Mouse (Mus musculus) CH12.LX (cell line): ENCODE data around the gene Tulp2. TPM values are rescaled to one million over a fixed set of nuclear protein-coding genes. Genes with fewer than 3 reads are reported as not detected.

Source experiments
- DNase-seq: peaks from one replicate; pipeline ENCODE4 v3.0.0-alpha.2; 2013; ENCODE audit errors: extremely low read depth
- H3K27ac ChIP-seq: 2 replicates; pipeline ENCODE4 v1.5.1; 2012; ENCODE audit warnings: low read depth, mild to moderate bottlenecking, control low read depth, moderate library complexity; ENCODE audit not compliant: insufficient read depth
- H3K27me3 ChIP-seq: replicated peaks from 2 replicates; pipeline ENCODE3; 2012; ENCODE audit warnings: inconsistent platforms
- H3K36me3 ChIP-seq, 2 experiments: replicated peaks in 1 of 2; 2 replicates each; pipeline versions ENCODE3 to v1.6.1; 2012; ENCODE audit warnings: inconsistent platforms in 1 of 2, low read length in 1 of 2, mild to moderate bottlenecking in 1 of 2, mixed read lengths in 1 of 2, moderate library complexity in 1 of 2; ENCODE audit not compliant: control insufficient read depth in 1 of 2, insufficient read depth in 1 of 2
- H3K4me1 ChIP-seq, 2 experiments: 2 replicates each; pipeline ENCODE4 v1.6.1; 2012; ENCODE audit warnings: inconsistent platforms in 1 of 2, moderate library complexity in 1 of 2; ENCODE audit not compliant: insufficient read depth in 2 of 2, control insufficient read depth in 1 of 2
- H3K4me2 ChIP-seq: 2 replicates; pipeline ENCODE4 v1.6.1; 2012; ENCODE audit warnings: low read depth, mild to moderate bottlenecking, control low read depth; ENCODE audit not compliant: poor library complexity, insufficient read depth, severe bottlenecking
- H3K4me3 ChIP-seq, 3 experiments: fragments of 150-350 bp in 1 of 3; sonication (generic) in 1 of 3; replicated peaks in 1 of 3; 2 replicates each; pipeline versions ENCODE3 to v1.5.1; 2011 to 2012; ENCODE audit warnings: low read depth in 2 of 3, low read length in 2 of 3, mild to moderate bottlenecking in 2 of 3, moderate library complexity in 2 of 3, control low read depth in 1 of 3, improper control_type of control experiment in 1 of 3, inconsistent platforms in 1 of 3, mixed read lengths in 1 of 3; ENCODE audit not compliant: poor library complexity in 1 of 3
- H3K79me2 ChIP-seq: replicated peaks from 2 replicates; pipeline ENCODE4 v1.6.1; 2012; ENCODE audit warnings: mild to moderate bottlenecking, moderate library complexity; ENCODE audit not compliant: control insufficient read depth, poor library complexity, insufficient read depth, severe bottlenecking; ENCODE audit errors: extremely low read depth
- H3K9ac ChIP-seq: 2 replicates; pipeline ENCODE4 v1.6.1; 2012; ENCODE audit warnings: low read depth, mild to moderate bottlenecking, control low read depth, moderate library complexity; ENCODE audit not compliant: insufficient read depth
- H3K9me3 ChIP-seq: replicated peaks from 2 replicates; pipeline ENCODE3; 2012; ENCODE audit warnings: low read length, inconsistent platforms, mixed read lengths
- CHD1 ChIP-seq: IDR thresholded peaks from 2 replicates; pipeline ENCODE4 v1.6.1; 2012; ENCODE audit warnings: low read depth, low read length, improper control_type of control experiment, inconsistent platforms
- CHD2 ChIP-seq: IDR thresholded peaks from 2 replicates; pipeline ENCODE4 v1.6.1; 2011; ENCODE audit warnings: low read length, improper control_type of control experiment
- CTCF ChIP-seq, 2 experiments: IDR thresholded peaks in 1 of 2; conservative IDR thresholded peaks in 1 of 2; 2 replicates each; pipeline ENCODE4 v1.5.1; 2011 to 2012; ENCODE audit warnings: low read depth in 2 of 2, low read length in 2 of 2, improper control_type of control experiment in 1 of 2, inconsistent platforms in 1 of 2, mild to moderate bottlenecking in 1 of 2, moderate library complexity in 1 of 2
- E2F4 ChIP-seq: IDR thresholded peaks from 2 replicates; pipeline ENCODE4 v1.6.1; 2011; ENCODE audit warnings: low read depth, low read length, improper control_type of control experiment; ENCODE audit not compliant: insufficient replicate concordance
- EP300 ChIP-seq: IDR thresholded peaks from 2 replicates; pipeline ENCODE4 v1.6.1; 2011; ENCODE audit warnings: low read length, improper control_type of control experiment
- GABPA ChIP-seq: IDR thresholded peaks from 2 replicates; pipeline ENCODE4 v1.6.1; 2012; ENCODE audit warnings: low read depth, low read length, improper control_type of control experiment, inconsistent platforms; ENCODE audit not compliant: insufficient replicate concordance
- IRF4 ChIP-seq: IDR thresholded peaks from 2 replicates; pipeline ENCODE4 v1.6.1; 2014; ENCODE audit warnings: low read depth, mild to moderate bottlenecking, inconsistent platforms, low read length, improper control_type of control experiment
- JUN ChIP-seq: IDR thresholded peaks from 2 replicates; pipeline ENCODE4 v1.6.1; 2011; ENCODE audit warnings: low read depth, mild to moderate bottlenecking, low read length, improper control_type of control experiment, moderate library complexity; ENCODE audit not compliant: insufficient read depth
- KAT2A ChIP-seq: IDR thresholded peaks from 2 replicates; pipeline ENCODE4 v1.6.1; 2012; ENCODE audit warnings: low read length, improper control_type of control experiment, inconsistent platforms; ENCODE audit not compliant: insufficient replicate concordance
- MAFK ChIP-seq: IDR thresholded peaks from 2 replicates; pipeline ENCODE4 v1.6.1; 2011; ENCODE audit warnings: low read length, improper control_type of control experiment; ENCODE audit not compliant: insufficient replicate concordance
- MAX ChIP-seq: IDR thresholded peaks from 2 replicates; pipeline ENCODE4 v1.6.1; 2011; ENCODE audit warnings: low read length, improper control_type of control experiment
- MEF2A ChIP-seq: IDR thresholded peaks from 2 replicates; pipeline ENCODE4 v1.6.1; 2014; ENCODE audit warnings: low read depth, mild to moderate bottlenecking, inconsistent platforms, low read length, improper control_type of control experiment, borderline replicate concordance
- MYC ChIP-seq: IDR thresholded peaks from 2 replicates; pipeline ENCODE4 v1.6.1; 2011; ENCODE audit warnings: low read depth, mild to moderate bottlenecking, improper control_type of control experiment, low read length
- NELFE ChIP-seq: IDR thresholded peaks from 2 replicates; pipeline ENCODE4 v1.6.1; 2011; ENCODE audit warnings: low read depth, low read length, improper control_type of control experiment
- NRF1 ChIP-seq: IDR thresholded peaks from 2 replicates; pipeline ENCODE4 v1.6.1; 2014; ENCODE audit warnings: low read depth, mild to moderate bottlenecking, inconsistent platforms, low read length, improper control_type of control experiment, moderate library complexity
- POLR2A ChIP-seq: IDR thresholded peaks from 2 replicates; pipeline ENCODE4 v1.6.1; 2011; ENCODE audit warnings: low read depth, mild to moderate bottlenecking, improper control_type of control experiment, low read length
- RAD21 ChIP-seq: IDR thresholded peaks from 2 replicates; pipeline ENCODE4 v1.6.1; 2011; ENCODE audit warnings: low read depth, mild to moderate bottlenecking, low read length, improper control_type of control experiment, moderate library complexity
- RCOR1 ChIP-seq: conservative IDR thresholded peaks from 2 replicates; pipeline ENCODE4 v1.6.1; 2012; ENCODE audit warnings: low read depth, mild to moderate bottlenecking, inconsistent platforms, low read length, improper control_type of control experiment
- SIN3A ChIP-seq: IDR thresholded peaks from 2 replicates; pipeline ENCODE4 v1.6.1; 2012; ENCODE audit warnings: low read length, improper control_type of control experiment, inconsistent platforms
- SMC3 ChIP-seq: IDR thresholded peaks from 2 replicates; pipeline ENCODE4 v1.6.1; 2011; ENCODE audit warnings: low read depth, low read length, improper control_type of control experiment
- TBP ChIP-seq: conservative IDR thresholded peaks from 2 replicates; pipeline ENCODE4 v1.6.1; 2011; ENCODE audit warnings: low read depth, low read length, improper control_type of control experiment
- TCF12 ChIP-seq: IDR thresholded peaks from 2 replicates; pipeline ENCODE4 v1.6.1; 2014; ENCODE audit warnings: low read depth, mild to moderate bottlenecking, inconsistent platforms, low read length, improper control_type of control experiment
- UBTF ChIP-seq: IDR thresholded peaks from 2 replicates; pipeline ENCODE4 v1.6.1; 2012; ENCODE audit warnings: low read depth, mild to moderate bottlenecking, inconsistent platforms, low read length, improper control_type of control experiment, moderate library complexity
- USF1 ChIP-seq: IDR thresholded peaks from 2 replicates; pipeline ENCODE4 v1.6.1; 2014; ENCODE audit warnings: low read depth, mild to moderate bottlenecking, inconsistent platforms, low read length, improper control_type of control experiment
- ZC3H11A ChIP-seq: IDR thresholded peaks from 2 replicates; pipeline ENCODE4 v1.6.1; 2012; ENCODE audit warnings: low read depth, mild to moderate bottlenecking, inconsistent platforms, low read length, improper control_type of control experiment
- ZKSCAN1 ChIP-seq: IDR thresholded peaks from 2 replicates; pipeline ENCODE4 v1.6.1; 2012; ENCODE audit warnings: low read depth, inconsistent platforms, low read length, improper control_type of control experiment, borderline replicate concordance
- ZMIZ1 ChIP-seq: IDR thresholded peaks from 2 replicates; pipeline ENCODE4 v1.6.1; 2012; ENCODE audit warnings: low read depth, mild to moderate bottlenecking, inconsistent platforms, low read length, improper control_type of control experiment
- dilution Hi-C: fragments of 300-500 bp; cut with MboI; formaldehyde crosslinking; loops from 2 replicates; pipeline ENCODE4 v1.14.3; 2020; ENCODE audit warnings: low sequenced_read_pairs; ENCODE audit not compliant: extremely low pct_unique_long_range_greater_than_20kb, extremely low pct_ligation_motif_present
- in situ Hi-C: fragments of 300-500 bp; cut with MboI; formaldehyde crosslinking; loops from 3 replicates; pipeline ENCODE4 v1.14.3; 2019; ENCODE audit warnings: low sequenced_read_pairs, low pct_ligation_motif_present, low pct_unique_long_range_greater_than_20kb, mixed read lengths
- polyA plus RNA-seq: library from polyadenylated mRNA; unstranded; fragments of >175 nt; gene quantifications from 2 replicates; pipeline ENCODE4 v1.2.1, GENCODE M21; 2012; ENCODE audit warnings: low read depth; ENCODE audit not compliant: insufficient read length
- total RNA-seq, 2 experiments: library from RNA; depleted of rRNA; stranded (reverse); fragments of 300-350 nt in 1 of 2; fragments of >200 nt in 1 of 2; gene quantifications; 2 replicates each; pipeline ENCODE4 v1.2.3; 2012 to 2014

The Tulp2 gene
- total and polyA plus RNA-seq, 3 experiments, result 0.13 TPM; not detected in 2

- TF ChIP-seq GABPA (no peak), RAD21 (no peak), MYC (no peak), USF1 (no peak), CTCF (conservative IDR thresholded peaks at IDR 0.05 in 1 of 2, IDR thresholded peaks at IDR 0.05 in 1 of 2; ENCODE audit: low read depth in 2 of 2, low read length in 2 of 2) (no peak), KAT2A (no peak), MEF2A (0 out of 2 replicates have a peak, but pooled peaks have one; percentile 18), UBTF (no peak), TCF12 (peak; percentile 71; the same call in 1 of the 2 replicates), EP300 (no peak), SIN3A (no peak), NRF1 (peak; percentile 39), MAFK (no peak), ZKSCAN1 (no peak), JUN (no peak), CHD1 (no peak), ZC3H11A (no peak), IRF4 (no peak; the same call in 1 of the 2 replicates), E2F4 (no peak)
- TF ChIP-seq, all 38 proteins: peak for 10
These were observed 88.5 kb downstream of the Tulp2 start, which contains the start of gene Bcat2 (continued) for GRCm38 (mm10) chr7:45570103-45570741.

DNA sequence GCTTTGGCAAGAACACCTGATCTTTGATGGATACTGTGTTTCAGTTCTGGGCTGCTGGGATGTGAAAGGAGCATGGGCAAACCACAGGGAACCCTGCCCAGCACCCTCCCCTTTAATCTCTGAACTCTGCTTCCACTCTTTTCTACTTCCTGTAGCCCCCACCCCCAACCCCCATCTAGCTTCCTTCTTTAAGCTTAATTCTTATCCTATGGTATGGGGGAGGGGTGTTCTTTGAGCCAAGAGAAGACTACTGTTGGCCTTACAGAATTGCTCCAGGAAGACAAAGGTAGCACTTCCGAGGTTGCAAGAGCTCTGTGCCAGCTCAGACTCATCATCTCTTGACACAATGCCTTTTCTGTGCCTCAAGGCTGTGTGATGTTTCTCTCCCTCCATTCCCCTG, 90.3 kb downstream of the Tulp2 start:
- Histone ChIP-seq H3K4me3 (no peak overlapping the region), H3K9me3 (no peaks in the 10 kb centered on the region), H3K36me3 (peaks cover 3 to 40% of the 10 kb centered on the region in 2 experiments), H3K79me2 (no peaks in the 10 kb centered on the region), H3K4me1 (peaks cover 8 to 36% of the 10 kb centered on the region in 2 experiments), H3K27me3 (no peaks in the 10 kb centered on the region), H3K4me2 (no peak overlapping the region; the same call in 1 of the 2 replicates), H3K27ac (no peak overlapping the region), H3K9ac (0 out of 2 replicates have a peak overlapping the region, but pooled peaks have one; percentile 6)
- no peak for TF ChIP-seq MAX
- no peak for TF ChIP-seq RAD21
- TF ChIP-seq SMC3, result no peak
- no peak for TF ChIP-seq MEF2A
- no peak for TF ChIP-seq POLR2A
- no peak for TF ChIP-seq GABPA
- TF ChIP-seq NELFE, result no peak
- TF ChIP-seq ZC3H11A, result no peak
- no peak for TF ChIP-seq ZKSCAN1
- TF ChIP-seq NRF1, result no peak
- no peak for TF ChIP-seq RCOR1
- TF ChIP-seq TBP, result no peak
- no peak for TF ChIP-seq CHD2
- no peak for TF ChIP-seq ZMIZ1
- in situ Hi-C loops, result no loop called here
- dilution Hi-C loops, result no loop called here
- no peak for DNase-seq

Other genes with a start within 250 kb of the Tulp2 start
Only the 20 nearest of the 36 such genes appear.
- gene Ppfia3, start 114.9 kb upstream of the Tulp2 start, total RNA-seq (2012; rRNA removed), result 1.5 and 1.9 TPM in 2 replicates
- gene Ppfia3, start 114.9 kb upstream of the Tulp2 start, total RNA-seq (2014; rRNA removed), result 0.21 and 0.32 TPM in 2 replicates
- gene Ppfia3, start 114.9 kb upstream of the Tulp2 start, polyA plus RNA-seq, result 0.57 and 0.61 TPM in 2 replicates
- 4.4 and 5.0 TPM in 2 replicates for gene Lin7b, start 111.3 kb upstream of the Tulp2 start, total RNA-seq (2012; rRNA removed)
- 3.5 and 3.8 TPM in 2 replicates for gene Lin7b, start 111.3 kb upstream of the Tulp2 start, total RNA-seq (2014; rRNA removed)
- gene Lin7b, start 111.3 kb upstream of the Tulp2 start, polyA plus RNA-seq, result 7.4 and 10.4 TPM in 2 replicates
- 197 and 229 TPM in 2 replicates for gene Snrnp70, start 86.1 kb upstream of the Tulp2 start, total RNA-seq (2012; rRNA removed)
- 182 and 212 TPM in 2 replicates for gene Snrnp70, start 86.1 kb upstream of the Tulp2 start, total RNA-seq (2014; rRNA removed)
- gene Snrnp70, start 86.1 kb upstream of the Tulp2 start, polyA plus RNA-seq, result 457 and 499 TPM in 2 replicates
- 2.1 and 3.2 TPM in 2 replicates for gene Kcna7, start 76.2 kb upstream of the Tulp2 start, total RNA-seq (2012; rRNA removed)
- gene Kcna7, start 76.2 kb upstream of the Tulp2 start, total RNA-seq (2014; rRNA removed), result 0.16 and 0.23 TPM in 2 replicates
- gene Kcna7, start 76.2 kb upstream of the Tulp2 start, polyA plus RNA-seq, result 0.22 and 0.39 TPM in 2 replicates
- gene Ntf5, start 68.2 kb upstream of the Tulp2 start, total RNA-seq (2012; rRNA removed), result 0.71 and 1.5 TPM in 2 replicates
- 0.23 and 0.43 TPM in 2 replicates for gene Ntf5, start 68.2 kb upstream of the Tulp2 start, total RNA-seq (2014; rRNA removed)
- 0.59 and 0.65 TPM in 2 replicates for gene Ntf5, start 68.2 kb upstream of the Tulp2 start, polyA plus RNA-seq
- gene Lhb, start 61.1 kb upstream of the Tulp2 start, total RNA-seq (2012; rRNA removed), result not detected in 2 replicates
- gene Lhb, start 61.1 kb upstream of the Tulp2 start, total RNA-seq (2014; rRNA removed), result not detected in 2 replicates
- gene Lhb, start 61.1 kb upstream of the Tulp2 start, polyA plus RNA-seq, result not detected in 2 replicates
- 13.2 and 27.2 TPM in 2 replicates for gene Gys1, start 47.0 kb upstream of the Tulp2 start, total RNA-seq (2012; rRNA removed)
- 11.9 and 14.0 TPM in 2 replicates for gene Gys1, start 47.0 kb upstream of the Tulp2 start, total RNA-seq (2014; rRNA removed)
- 20.9 and 23.9 TPM in 2 replicates for gene Gys1, start 47.0 kb upstream of the Tulp2 start, polyA plus RNA-seq
- gene Ruvbl2, start 43.8 kb upstream of the Tulp2 start, total RNA-seq (2012; rRNA removed), result 224 and 253 TPM in 2 replicates
- gene Ruvbl2, start 43.8 kb upstream of the Tulp2 start, total RNA-seq (2014; rRNA removed), result 229 and 267 TPM in 2 replicates
- 253 and 277 TPM in 2 replicates for gene Ruvbl2, start 43.8 kb upstream of the Tulp2 start, polyA plus RNA-seq
- gene Ftl1, start 22.0 kb upstream of the Tulp2 start, total RNA-seq (2012; rRNA removed), result 142 and 164 TPM in 2 replicates
- gene Ftl1, start 22.0 kb upstream of the Tulp2 start, total RNA-seq (2014; rRNA removed), result 790 and 1,027 TPM in 2 replicates
- 31.2 and 60.3 TPM in 2 replicates for gene Ftl1, start 22.0 kb upstream of the Tulp2 start, polyA plus RNA-seq
- 232 and 233 TPM in 2 replicates for gene Bax, start 15.0 kb upstream of the Tulp2 start, total RNA-seq (2012; rRNA removed)
- 185 and 195 TPM in 2 replicates for gene Bax, start 15.0 kb upstream of the Tulp2 start, total RNA-seq (2014; rRNA removed)
- gene Bax, start 15.0 kb upstream of the Tulp2 start, polyA plus RNA-seq, result 273 and 321 TPM in 2 replicates
- 5.0 and 5.7 TPM in 2 replicates for gene Gm45808, start 4.9 kb downstream of the Tulp2 start, total RNA-seq (2012; rRNA removed)
- gene Gm45808, start 4.9 kb downstream of the Tulp2 start, total RNA-seq (2014; rRNA removed), result 0.85 and 1.3 TPM in 2 replicates
- gene Gm45808, start 4.9 kb downstream of the Tulp2 start, polyA plus RNA-seq, result 2.2 TPM in 1 of 2 replicates, not detected in the other
- 5.9 and 6.4 TPM in 2 replicates for gene Dhdh, start 6.9 kb downstream of the Tulp2 start, total RNA-seq (2012; rRNA removed)
- 7.1 and 7.2 TPM in 2 replicates for gene Dhdh, start 6.9 kb downstream of the Tulp2 start, total RNA-seq (2014; rRNA removed)
- gene Dhdh, start 6.9 kb downstream of the Tulp2 start, polyA plus RNA-seq, result 15.3 and 18.0 TPM in 2 replicates
- gene Nucb1, start 28.5 kb downstream of the Tulp2 start, total RNA-seq (2012; rRNA removed), result 83.4 and 92.6 TPM in 2 replicates
- gene Nucb1, start 28.5 kb downstream of the Tulp2 start, total RNA-seq (2014; rRNA removed), result 40.8 and 46.2 TPM in 2 replicates
- 90.4 and 129 TPM in 2 replicates for gene Nucb1, start 28.5 kb downstream of the Tulp2 start, polyA plus RNA-seq
- gene Ppp1r15a, start 44.4 kb downstream of the Tulp2 start, total RNA-seq (2012; rRNA removed), result 11.7 and 12.0 TPM in 2 replicates
- gene Ppp1r15a, start 44.4 kb downstream of the Tulp2 start, total RNA-seq (2014; rRNA removed), result 12.5 and 13.9 TPM in 2 replicates
- gene Ppp1r15a, start 44.4 kb downstream of the Tulp2 start, polyA plus RNA-seq, result 31.8 and 37.1 TPM in 2 replicates
- 0.25 TPM in 2 replicates for gene Plekha4, start 44.5 kb downstream of the Tulp2 start, total RNA-seq (2012; rRNA removed)
- 0.28 TPM in 1 of 2 replicates, not detected in the other for gene Plekha4, start 44.5 kb downstream of the Tulp2 start, total RNA-seq (2014; rRNA removed)
- gene Plekha4, start 44.5 kb downstream of the Tulp2 start, polyA plus RNA-seq, result 0.90 and 1.3 TPM in 2 replicates
- not detected in 2 replicates for gene Hsd17b14, start 73.0 kb downstream of the Tulp2 start, total RNA-seq (2012; rRNA removed)
- gene Hsd17b14, start 73.0 kb downstream of the Tulp2 start, total RNA-seq (2014; rRNA removed), result not detected in 2 replicates
- gene Hsd17b14, start 73.0 kb downstream of the Tulp2 start, polyA plus RNA-seq, result 1.5 and 2.3 TPM in 2 replicates
- 30.9 and 36.6 TPM in 2 replicates for gene Bcat2, start 88.3 kb downstream of the Tulp2 start, total RNA-seq (2012; rRNA removed)
- 12.9 and 13.5 TPM in 2 replicates for gene Bcat2, start 88.3 kb downstream of the Tulp2 start, total RNA-seq (2014; rRNA removed)
- gene Bcat2, start 88.3 kb downstream of the Tulp2 start, polyA plus RNA-seq, result 56.9 and 65.6 TPM in 2 replicates
- gene Fgf21, start 133.6 kb downstream of the Tulp2 start, total RNA-seq (2012; rRNA removed), result 0.38 and 0.51 TPM in 2 replicates
- 0.72 and 0.86 TPM in 2 replicates for gene Fgf21, start 133.6 kb downstream of the Tulp2 start, total RNA-seq (2014; rRNA removed)
- 0.41 and 0.44 TPM in 2 replicates for gene Fgf21, start 133.6 kb downstream of the Tulp2 start, polyA plus RNA-seq
- 1.3 and 6.4 TPM in 2 replicates for gene Fut1, start 135.4 kb downstream of the Tulp2 start, total RNA-seq (2012; rRNA removed)
- gene Fut1, start 135.4 kb downstream of the Tulp2 start, total RNA-seq (2014; rRNA removed), result 1.8 and 2.5 TPM in 2 replicates
- gene Fut1, start 135.4 kb downstream of the Tulp2 start, polyA plus RNA-seq, result 2.4 and 2.5 TPM in 2 replicates
- gene Izumo1, start 139.9 kb downstream of the Tulp2 start, total RNA-seq (2012; rRNA removed), result 0.08 and 0.21 TPM in 2 replicates
- 0.16 and 0.17 TPM in 2 replicates for gene Izumo1, start 139.9 kb downstream of the Tulp2 start, total RNA-seq (2014; rRNA removed)
- gene Izumo1, start 139.9 kb downstream of the Tulp2 start, polyA plus RNA-seq, result 0.34 and 0.44 TPM in 2 replicates